Mouse (Mus musculus) kidney, adult 2 months (tissue): ENCODE measurements around the gene Abcc2. TPM values are rescaled to one million over a fixed set of nuclear protein-coding genes. Genes with fewer than 3 reads are reported as not detected.

ENCODE experiments used
- DNase-seq: peaks from one replicate; pipeline ENCODE4 v3.0.0; 2021
- H3K27ac ChIP-seq: fragments of 200-500 bp; 2 replicates; pipeline ENCODE4 v1.5.1; 2012; ENCODE audit warnings: low read depth, low read length, control low read depth, inconsistent platforms; ENCODE audit not compliant: insufficient read depth
- H3K27me3 ChIP-seq: fragments of 200-500 bp; replicated peaks from 2 replicates; pipeline ENCODE4 v1.6.1; 2012; ENCODE audit warnings: mild to moderate bottlenecking, moderate library complexity, low read length, inconsistent platforms; ENCODE audit not compliant: control insufficient read depth, insufficient read depth
- H3K36me3 ChIP-seq: fragments of 200-500 bp; 2 replicates; pipeline ENCODE4 v1.6.1; 2012; ENCODE audit warnings: mild to moderate bottlenecking, moderate library complexity, low read length, inconsistent platforms; ENCODE audit not compliant: control insufficient read depth, insufficient read depth
- H3K4me1 ChIP-seq: fragments of 200-500 bp; 2 replicates; pipeline ENCODE4 v1.6.1; 2011; ENCODE audit warnings: low read length; ENCODE audit not compliant: control insufficient read depth, insufficient read depth
- H3K4me3 ChIP-seq: fragments of 200-500 bp; 2 replicates; pipeline ENCODE4 v1.5.1; 2011; ENCODE audit warnings: mild to moderate bottlenecking, low read depth, low read length, control low read depth; ENCODE audit not compliant: insufficient read depth
- CTCF ChIP-seq: fragments of 200-500 bp; conservative IDR thresholded peaks from 2 replicates; pipeline ENCODE4 v1.5.1; 2011; ENCODE audit warnings: low read depth, mild to moderate bottlenecking, control low read depth, low read length, moderate library complexity, mixed read lengths; ENCODE audit not compliant: insufficient read depth, insufficient read length
- POLR2A ChIP-seq: fragments of 200-500 bp; IDR thresholded peaks from one replicate; pipeline ENCODE4 v1.6.1; 2011; ENCODE audit warnings: low read depth, low read length, control low read depth
- WGBS: fragments of 180-500 bp; shearing (Covaris S2); methylation state at CpG from one replicate; pipeline ENCODE4 v1.1.7; 2018; 5-methylcytosine and 5-hydroxymethylcytosine counted together
- polyA plus RNA-seq: library from polyadenylated mRNA; depleted of rRNA; stranded (reverse); fragments of >200 nt; gene quantifications from 2 replicates; pipeline ENCODE4 v1.2.3, GENCODE M21; 2012; rRNA removed

Abcc2 gene
- polyA plus RNA-seq, 1 experiment: 166 TPM

GRCm38 (mm10) chr19:43884668-43885498 is 102.9 kb downstream of the Abcc2 start:
- WGBS: 53% methylated on average over 13 of the region's 13 CpGs
- Histone ChIP-seq H3K27ac (no peak overlapping the region), H3K4me3 (no peak overlapping the region), H3K4me1 (peaks cover 9% of the 10 kb centered on the region; the same call in 1 of the 2 replicates), H3K36me3 (no peaks in the 10 kb centered on the region), H3K27me3 (no peaks in the 10 kb centered on the region; the same call in 1 of the 2 replicates)
- TF ChIP-seq CTCF: no peak
- no peak for TF ChIP-seq POLR2A
- DNase-seq: no peak

GRCm38 (mm10) chr19:43886371-43887099 is 104.5 kb downstream of the Abcc2 start:
- Histone ChIP-seq H3K27ac (no peak overlapping the region), H3K4me1 (peaks cover 14% of the 10 kb centered on the region; the same call in 1 of the 2 replicates), H3K4me3 (peak overlapping the region; percentile 20), H3K36me3 (no peaks in the 10 kb centered on the region), H3K27me3 (no peaks in the 10 kb centered on the region; the same call in 1 of the 2 replicates)
- DNase-seq: peak; percentile 50
- no peak for TF ChIP-seq POLR2A
- TF ChIP-seq CTCF: no peak
- 48% methylated on average over 12 of the region's 12 CpGs for WGBS

GRCm38 (mm10) chr19:43887242-43887641 is 105.2 kb downstream of the Abcc2 start:
- no peak for DNase-seq
- no peak overlapping the region for H3K27ac ChIP-seq
- 85% methylated on average over 5 of the region's 5 CpGs for WGBS

GRCm38 (mm10) chr19:43887725-43888124 is 105.7 kb downstream of the Abcc2 start:
- H3K36me3 ChIP-seq: no peaks in the 10 kb centered on the region
- no peak for TF ChIP-seq POLR2A
- TF ChIP-seq CTCF: no peak
- H3K27ac ChIP-seq: no peak overlapping the region
- no peak overlapping the region for H3K4me3 ChIP-seq
- DNase-seq: no peak
- H3K4me1 ChIP-seq: peaks cover 14% of the 10 kb centered on the region; the same call in 1 of the 2 replicates
- 64% methylated on average over 2 of the region's 2 CpGs for WGBS
- H3K27me3 ChIP-seq: no peaks in the 10 kb centered on the region; the same call in 1 of the 2 replicates

More at GRCm38 (mm10) chr19:43887242-43887641, 105.2 kb downstream of the Abcc2 start:
- H3K4me3 ChIP-seq: 0 out of 2 replicates have a peak overlapping the region, but pooled peaks have one; percentile 12
- TF ChIP-seq CTCF (no peak; the same call in 1 of the 2 replicates), POLR2A (no peak)
- peaks cover 14% of the 10 kb centered on the region; the same call in 1 of the 2 replicates for H3K4me1 ChIP-seq
- H3K27me3 ChIP-seq: no peaks in the 10 kb centered on the region; the same call in 1 of the 2 replicates
- no peaks in the 10 kb centered on the region for H3K36me3 ChIP-seq

Other genes with a start within 250 kb of the Abcc2 start
- not detected in 2 replicates for gene Nkx2-3, start 169.9 kb upstream of the Abcc2 start, polyA plus RNA-seq
- 83.2 and 93.1 TPM in 2 replicates for gene Slc25a28, start 107.3 kb upstream of the Abcc2 start, polyA plus RNA-seq
- 6.1 and 6.5 TPM in 2 replicates for gene Entpd7, start 92.5 kb upstream of the Abcc2 start, polyA plus RNA-seq
- 10.2 and 12.7 TPM in 2 replicates for gene Cutc, start 29.2 kb upstream of the Abcc2 start, polyA plus RNA-seq
- gene Cox15, start 29.2 kb upstream of the Abcc2 start, polyA plus RNA-seq: 25.5 and 28.4 TPM in 2 replicates
- 13.9 and 15.5 TPM in 2 replicates for gene Dnmbp, start 158.0 kb downstream of the Abcc2 start, polyA plus RNA-seq
- 100 and 103 TPM in 2 replicates for gene Cpn1, start 204.4 kb downstream of the Abcc2 start, polyA plus RNA-seq
- gene Cyp2c23, start 247.0 kb downstream of the Abcc2 start, polyA plus RNA-seq: 39.3 and 48.7 TPM in 2 replicates